Mouse (Mus musculus): ENCODE results near the gene 1300017J02Rik. TPM values are rescaled to one million over a fixed set of nuclear protein-coding genes. Genes with fewer than 3 reads are reported as not detected.
"Not testable (repeated sequence)": the region's sequence is repeated elsewhere in the genome, so short reads cannot be mapped to it uniquely, and the experiment has no call there.

1300017J02Rik gene
- total RNA-seq (2021), result under 1 TPM in 1 of 2 experiments, not detected in 1; 0.74 TPM

GRCm38 (mm10) chr9:103304927-103305326 is at the start of gene 1300017J02Rik, which contains the start of gene Topbp1:
1300017J02Rik (minus strand) TSS chr9:103305082.
Topbp1 (plus strand) TSS chr9:103305215.
- intact Hi-C loops (cut with DNase I), result loop anchor here (5.0 to 10.0 kb wide), 3 partner anchors 78 to 670 kb away; no protein-coding TSS in a partner anchor
- peak; percentile 89 to 92 for DNase-seq (ENCODE audit: low spot score in 2 of 2)

- intact Hi-C loops (cut with DNase I); DNase-seq (ENCODE audit: low spot score in 2 of 2): not testable (repeated sequence)
Measured at GRCm38 (mm10) chr9:103353500-103354260, 48.8 kb upstream of the 1300017J02Rik start.

- DNase-seq (ENCODE audit: low spot score in 2 of 2), result no peak
- intact Hi-C loops (cut with DNase I), result no loop called here
Measured at GRCm38 (mm10) chr9:103348791-103349190, 43.9 kb upstream of the 1300017J02Rik start.

- DNase-seq (ENCODE audit: low spot score in 2 of 2), result no peak
- intact Hi-C loops (cut with DNase I), result no loop called here
Measured at GRCm38 (mm10) chr9:103347996-103348490, 43.2 kb upstream of the 1300017J02Rik start.

- intact Hi-C loops (cut with DNase I), result no loop called here
- DNase-seq (ENCODE audit: low spot score in 2 of 2), result no peak
Measured at GRCm38 (mm10) chr9:103347045-103347444, 42.2 kb upstream of the 1300017J02Rik start.

- DNase-seq (ENCODE audit: low spot score in 2 of 2), result no peak
- intact Hi-C loops (cut with DNase I), result no loop called here
Measured at GRCm38 (mm10) chr9:103336912-103337311, 32.0 kb upstream of the 1300017J02Rik start.

- intact Hi-C loops (cut with DNase I), result no loop called here
- no peak for DNase-seq (ENCODE audit: low spot score in 2 of 2)
Measured at GRCm38 (mm10) chr9:103332663-103333062, 27.8 kb upstream of the 1300017J02Rik start.

GRCm38 (mm10) chr9:103326449-103326848 is 21.6 kb upstream of the 1300017J02Rik start:
- intact Hi-C loops (cut with DNase I), result no loop called here
- DNase-seq (ENCODE audit: low spot score in 2 of 2), result no peak

GRCm38 (mm10) chr9:103324678-103325077 is 19.8 kb upstream of the 1300017J02Rik start:
- no peak for DNase-seq (ENCODE audit: low spot score in 2 of 2)
- intact Hi-C loops (cut with DNase I), result no loop called here

GRCm38 (mm10) chr9:103309832-103310231 is 5.0 kb upstream of the 1300017J02Rik start:
- intact Hi-C loops (cut with DNase I), result loop anchor here (10.0 kb wide), 1 partner anchor 675 kb away; no protein-coding TSS in a partner anchor
- DNase-seq (ENCODE audit: low spot score in 2 of 2), result no peak

GRCm38 (mm10) chr9:103305332-103306041 is 605 bp upstream of the 1300017J02Rik start:
- intact Hi-C loops (cut with DNase I), result loop anchor here (10.0 kb wide), 1 partner anchor 671 kb away; no protein-coding TSS in a partner anchor
- no peak for DNase-seq (ENCODE audit: low spot score in 2 of 2)

- intact Hi-C loops (cut with DNase I), result loop anchor here (2.0 to 10.0 kb wide), 4 partner anchors 75 to 668 kb away; no protein-coding TSS in a partner anchor
- peak; percentile 44 to 57 for DNase-seq (ENCODE audit: low spot score in 2 of 2)
Measured at GRCm38 (mm10) chr9:103302666-103303065, 2.2 kb downstream of the 1300017J02Rik start.

- no peak for DNase-seq (ENCODE audit: low spot score in 2 of 2)
Measured at GRCm38 (mm10) chr9:103302239-103302638, 2.6 kb downstream of the 1300017J02Rik start.

GRCm38 (mm10) chr9:103301086-103301485 is 3.8 kb downstream of the 1300017J02Rik start:
- no peak for DNase-seq (ENCODE audit: low spot score in 2 of 2)
- intact Hi-C loops (cut with DNase I), result loop anchor here (5.0 to 10.0 kb wide), 3 partner anchors 74 to 666 kb away; no protein-coding TSS in a partner anchor

More at GRCm38 (mm10) chr9:103302239-103302638, 2.6 kb downstream of the 1300017J02Rik start:
- intact Hi-C loops (cut with DNase I), result loop anchor here (2.0 to 10.0 kb wide), 4 partner anchors 75 to 667 kb away; no protein-coding TSS in a partner anchor

- intact Hi-C loops (cut with DNase I), result no loop called here
- no peak for DNase-seq (ENCODE audit: low spot score in 2 of 2)
Measured at GRCm38 (mm10) chr9:103294507-103294906, 10.4 kb downstream of the 1300017J02Rik start.

GRCm38 (mm10) chr9:103288489-103289180 is 16.2 kb downstream of the 1300017J02Rik start:
- DNase-seq (ENCODE audit: low spot score in 2 of 2), result no peak
- intact Hi-C loops (cut with DNase I), result no loop called here

GRCm38 (mm10) chr9:103287840-103288488 is 16.9 kb downstream of the 1300017J02Rik start:
- intact Hi-C loops (cut with DNase I), result no loop called here
- DNase-seq (ENCODE audit: low spot score in 2 of 2), result no peak

GRCm38 (mm10) chr9:103286901-103287422 is 17.9 kb downstream of the 1300017J02Rik start:
- intact Hi-C loops (cut with DNase I), result no loop called here
- no peak for DNase-seq (ENCODE audit: low spot score in 2 of 2)

GRCm38 (mm10) chr9:103286396-103286795 is 18.5 kb downstream of the 1300017J02Rik start:
- DNase-seq (ENCODE audit: low spot score in 2 of 2), result no peak
- intact Hi-C loops (cut with DNase I), result no loop called here
